Mouse (Mus musculus): Measurements from ENCODE around the gene Apoc1. TPM values are rescaled to one million over a fixed set of nuclear protein-coding genes. Genes with fewer than 3 reads are reported as not detected.

Apoc1 gene
- total and polyA plus RNA-seq, 3 experiments, result 0.35 TPM; not detected in 2

GRCm38 (mm10) chr7:19688611-19689010, 3.8 kb downstream of the Apoc1 start:
- Histone ChIP-seq H3K4me1 (ENCODE audit: control insufficient read depth in 1 of 2, insufficient read depth in 2 of 2, low read length in 2 of 2) (peaks cover 1 to 16% of the 10 kb centered on the region in 2 experiments), H3K27ac (ENCODE audit: control insufficient read depth, low read depth, low read length) (no peak overlapping the region), H3K36me3 (ENCODE audit: control insufficient read depth in 1 of 2, insufficient read depth in 2 of 2, low read length in 2 of 2) (peaks cover 0 to 11% of the 10 kb centered on the region in 2 experiments; a peak in 2 of 4 replicates), H3K4me3 (ENCODE audit: control insufficient read depth in 1 of 2, insufficient read depth in 1 of 2, low read depth in 2 of 2, low read length in 2 of 2) (no peak overlapping the region), H3K9ac (ENCODE audit: control insufficient read depth, low read depth, low read length, poor library complexity, severe bottlenecking) (no peak overlapping the region), H3K9me3 (replicated peaks; ENCODE audit: insufficient read depth, low read length) (no peaks in the 10 kb centered on the region), H3K27me3 (ENCODE audit: control insufficient read depth in 1 of 2, insufficient read depth in 2 of 2, low read length in 2 of 2) (no peaks in the 10 kb centered on the region), H3K79me2 (ENCODE audit: control insufficient read depth, insufficient read depth, low read length, poor library complexity) (no peaks in the 10 kb centered on the region)
- DNase-seq (ENCODE audit: low read depth, low spot score), result no peak
- TF ChIP-seq POLR2AphosphoS5 (IDR thresholded peaks at IDR 0.05; ENCODE audit: borderline replicate concordance, low read depth, low read length) (no peak), ZNF384 (IDR thresholded peaks at IDR 0.05; ENCODE audit: low read depth, low read length) (0 out of 2 replicates have a peak, but pooled peaks have one; percentile 22)

GRCm38 (mm10) chr7:19688101-19688500, 4.4 kb downstream of the Apoc1 start:
- no peaks in the 10 kb centered on the region for H3K79me2 ChIP-seq (ENCODE audit: control insufficient read depth, insufficient read depth, low read length, poor library complexity)
- no peak overlapping the region for H3K9ac ChIP-seq (ENCODE audit: control insufficient read depth, low read depth, low read length, poor library complexity, severe bottlenecking)
- no peaks in the 10 kb centered on the region for H3K27me3 ChIP-seq (ENCODE audit: control insufficient read depth in 1 of 2, insufficient read depth in 2 of 2, low read length in 2 of 2)
- H3K9me3 ChIP-seq (replicated peaks; ENCODE audit: insufficient read depth, low read length), result no peaks in the 10 kb centered on the region
- no peak overlapping the region for H3K4me3 ChIP-seq (ENCODE audit: control insufficient read depth in 1 of 2, insufficient read depth in 1 of 2, low read depth in 2 of 2, low read length in 2 of 2)
- H3K36me3 ChIP-seq (ENCODE audit: control insufficient read depth in 1 of 2, insufficient read depth in 2 of 2, low read length in 2 of 2), result peaks cover 0 to 7% of the 10 kb centered on the region in 2 experiments; a peak in 2 of 4 replicates
- no peak for TF ChIP-seq MYB (IDR thresholded peaks at IDR 0.05; ENCODE audit: low read depth, low read length)
- TF ChIP-seq GATA1 (IDR thresholded peaks at IDR 0.05; ENCODE audit: low read depth, low read length), result no peak
- no peak for TF ChIP-seq USF2 (IDR thresholded peaks at IDR 0.05; ENCODE audit: borderline replicate concordance in 1 of 2, insufficient read depth in 1 of 2, low read depth in 1 of 2, low read length in 2 of 2)
- no peak for TF ChIP-seq MAX (IDR thresholded peaks at IDR 0.05; ENCODE audit: low read length)
- TF ChIP-seq GABPA (IDR thresholded peaks at IDR 0.05; ENCODE audit: low read depth, low read length), result no peak
- TF ChIP-seq EP300 (IDR thresholded peaks at IDR 0.05; ENCODE audit: low read depth in 1 of 2, low read length in 2 of 2), result no peak
- no peak for TF ChIP-seq NRF1 (IDR thresholded peaks at IDR 0.05; ENCODE audit: insufficient read depth, low read depth, low read length, poor library complexity, severe bottlenecking)
- TF ChIP-seq ETS1 (IDR thresholded peaks at IDR 0.05; ENCODE audit: low read depth, low read length), result no peak
- no peak for TF ChIP-seq KAT2A (conservative IDR thresholded peaks at IDR 0.05; ENCODE audit: low read depth, low read length)
- TF ChIP-seq ZMIZ1 (IDR thresholded peaks at IDR 0.05; ENCODE audit: low read depth, low read length), result no peak
- no peak for TF ChIP-seq BHLHE40 (IDR thresholded peaks at IDR 0.05; ENCODE audit: borderline replicate concordance, low read depth, low read length)
- TF ChIP-seq POLR2A (IDR thresholded peaks at IDR 0.05; ENCODE audit: control insufficient read depth in 1 of 2, insufficient read depth in 1 of 2, low read depth in 1 of 2, low read length in 2 of 2, poor library complexity in 1 of 2), result no peak
- no peak for TF ChIP-seq SMC3 (IDR thresholded peaks at IDR 0.05; ENCODE audit: low read depth, low read length)
- TF ChIP-seq NELFE (IDR thresholded peaks at IDR 0.05; ENCODE audit: low read depth, low read length), result no peak
- DNase-seq (ENCODE audit: low read depth, low spot score), result no peak
- peaks cover 0 to 14% of the 10 kb centered on the region in 2 experiments; a peak in 2 of 4 replicates for H3K4me1 ChIP-seq (ENCODE audit: control insufficient read depth in 1 of 2, insufficient read depth in 2 of 2, low read length in 2 of 2)
- H3K27ac ChIP-seq (ENCODE audit: control insufficient read depth, low read depth, low read length), result no peak overlapping the region
